Mouse (Mus musculus) ZHBTc4 (cell line): ENCODE measurements around the gene Ap4e1.
"Not testable (repeated sequence)": the region's sequence is repeated elsewhere in the genome, so short reads cannot be mapped to it uniquely, and the experiment has no call there.

Source experiments
- DNase-seq: peaks from one replicate; pipeline ENCODE4 v3.0.0-alpha.2; 2011; ENCODE audit warnings: low read depth, low spot score

Ap4e1 gene

DNA sequence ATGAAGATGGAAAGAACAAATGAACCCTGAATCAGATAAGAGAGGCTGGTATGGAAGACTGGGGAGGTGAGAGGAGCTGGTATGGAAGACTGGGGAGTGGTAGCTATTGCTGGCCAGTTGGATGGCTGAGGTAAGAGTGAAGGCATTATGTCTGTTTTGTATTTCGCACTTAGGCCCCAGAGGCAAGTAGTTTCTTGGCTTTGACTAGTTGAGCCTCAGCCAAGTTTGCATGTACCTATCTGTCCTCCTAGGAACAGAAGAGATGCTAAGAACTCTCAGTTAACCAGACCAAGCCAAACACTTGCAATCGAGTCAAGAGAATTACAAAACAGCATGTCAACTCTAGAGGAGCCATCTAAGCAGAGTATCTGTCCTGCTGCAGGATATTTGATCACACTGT lies 65.6 kb downstream of the Ap4e1 start:
- no peak for DNase-seq

DNA sequence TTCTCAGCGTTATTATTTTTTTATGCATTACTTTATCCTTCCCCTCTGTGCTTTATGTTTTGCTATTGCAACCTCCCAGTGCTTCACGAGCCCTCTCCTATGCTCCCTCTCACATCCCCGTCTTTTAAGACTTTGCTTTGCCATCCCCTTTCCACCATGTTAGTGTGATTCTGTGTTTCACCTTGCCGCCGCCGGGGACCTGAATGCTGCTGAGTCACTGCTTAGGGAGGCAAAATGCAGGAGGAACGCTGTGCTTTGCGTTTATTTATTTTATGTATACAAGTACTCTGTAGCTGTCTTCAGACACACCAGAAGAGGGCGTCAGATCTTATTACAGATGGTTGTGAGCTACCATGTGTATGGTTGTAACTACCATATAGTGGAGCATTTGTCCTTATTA lies 69.1 kb downstream of the Ap4e1 start:
- peak; percentile 59 for DNase-seq

DNA sequence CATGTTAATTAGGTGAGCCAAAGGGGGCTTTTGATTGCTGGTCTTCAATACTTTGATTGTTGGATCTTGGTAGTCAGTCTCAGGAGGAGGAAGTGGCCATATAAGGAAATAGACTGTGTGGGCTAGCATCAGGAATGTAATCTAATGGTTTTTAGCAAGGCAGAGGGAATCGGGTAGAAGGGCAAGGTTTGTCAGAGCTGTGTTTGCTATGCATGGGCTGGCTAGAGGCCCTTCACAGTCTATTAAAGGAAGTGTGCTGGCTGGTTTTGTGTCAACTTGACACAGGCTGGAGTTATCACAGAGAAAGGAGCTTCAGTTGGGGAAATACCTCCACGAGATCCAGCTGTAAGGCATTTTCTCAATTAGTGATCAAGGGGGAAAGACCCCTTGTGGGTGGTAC lies 70.5 kb downstream of the Ap4e1 start:
- peak; percentile 13 for DNase-seq

DNA sequence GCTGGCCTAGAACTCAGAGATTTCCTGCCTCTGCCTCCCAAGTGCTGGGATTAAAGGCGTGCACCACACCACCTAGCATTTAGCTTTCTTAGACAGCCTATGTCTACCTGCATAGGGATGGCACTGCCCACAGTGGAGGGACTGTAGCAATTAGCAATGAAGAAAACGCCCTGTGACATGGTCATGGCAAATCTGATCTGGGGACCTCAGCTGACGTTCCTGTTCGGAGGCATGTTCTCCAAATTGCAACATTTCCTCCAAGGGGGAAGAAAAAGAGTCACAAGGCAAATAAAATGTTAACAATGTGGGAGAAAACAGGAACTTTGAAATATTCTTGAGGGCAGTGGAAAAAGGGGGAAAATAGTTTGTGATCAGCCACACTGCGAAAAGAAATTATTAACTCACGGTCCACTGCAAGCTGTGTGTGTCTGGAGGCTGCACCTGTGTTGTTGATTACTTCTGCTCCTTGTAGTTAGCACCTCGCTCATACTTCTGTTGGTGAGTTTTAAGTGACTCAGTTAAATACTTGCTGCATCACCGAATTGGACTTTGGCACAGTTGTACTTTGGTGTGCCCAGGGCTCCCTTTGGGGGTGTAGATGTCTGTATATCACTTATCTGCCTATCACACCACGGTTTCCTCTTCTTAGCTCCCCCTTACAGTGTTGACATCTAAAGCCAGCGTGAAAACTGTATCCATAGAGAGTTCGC lies 71.5 kb downstream of the Ap4e1 start:
- no peak for DNase-seq

DNA sequence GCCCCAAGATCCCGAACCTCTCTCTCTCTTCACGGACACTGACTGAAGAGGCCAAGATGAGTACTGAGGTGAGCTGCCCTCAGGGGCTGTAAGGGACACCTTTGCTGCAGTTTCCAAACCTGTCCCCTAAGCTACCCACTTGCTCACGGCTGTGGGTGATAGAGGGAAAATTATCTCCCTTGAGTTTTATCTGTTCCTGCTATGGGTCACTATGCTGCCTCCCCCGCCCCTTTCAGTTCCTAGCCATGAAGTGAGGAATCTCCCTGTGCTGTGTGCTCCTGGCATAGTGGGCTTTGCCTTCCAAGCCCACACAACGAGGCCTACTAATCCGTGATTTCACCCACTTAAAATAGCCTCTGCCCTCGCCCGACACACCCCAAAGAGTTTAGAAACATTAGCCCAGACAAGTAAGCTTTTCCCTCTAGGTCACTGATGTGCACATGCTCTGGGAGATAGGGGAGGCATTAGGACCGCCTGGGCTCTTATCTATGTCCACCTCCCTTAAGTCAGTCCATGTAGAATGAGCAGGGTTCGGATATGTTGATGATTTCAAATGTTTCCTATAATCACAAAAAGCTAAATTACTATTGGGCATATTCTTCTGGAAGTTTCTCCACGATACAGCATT lies 72.2 kb downstream of the Ap4e1 start:
- no peak for DNase-seq

DNA sequence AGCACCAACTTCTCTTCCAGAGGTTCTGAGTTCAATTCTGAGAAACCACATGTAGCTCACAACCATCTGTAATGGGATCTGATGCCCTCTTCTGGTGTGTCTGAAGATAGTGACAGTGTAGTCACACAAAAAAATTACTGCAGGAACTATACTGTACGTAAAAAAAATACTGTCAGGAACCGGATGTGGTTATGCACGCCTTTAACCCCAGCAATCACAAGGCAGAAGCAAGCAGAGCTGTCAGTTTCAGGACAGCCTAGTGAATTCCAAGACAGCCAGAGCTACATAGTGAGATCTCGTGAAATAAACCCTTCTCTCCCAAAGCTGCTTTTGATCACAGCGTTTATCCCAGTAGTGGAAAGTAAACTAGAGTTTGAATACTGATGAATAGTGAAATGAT lies 77.7 kb downstream of the Ap4e1 start:
- DNase-seq, result no peak

DNA sequence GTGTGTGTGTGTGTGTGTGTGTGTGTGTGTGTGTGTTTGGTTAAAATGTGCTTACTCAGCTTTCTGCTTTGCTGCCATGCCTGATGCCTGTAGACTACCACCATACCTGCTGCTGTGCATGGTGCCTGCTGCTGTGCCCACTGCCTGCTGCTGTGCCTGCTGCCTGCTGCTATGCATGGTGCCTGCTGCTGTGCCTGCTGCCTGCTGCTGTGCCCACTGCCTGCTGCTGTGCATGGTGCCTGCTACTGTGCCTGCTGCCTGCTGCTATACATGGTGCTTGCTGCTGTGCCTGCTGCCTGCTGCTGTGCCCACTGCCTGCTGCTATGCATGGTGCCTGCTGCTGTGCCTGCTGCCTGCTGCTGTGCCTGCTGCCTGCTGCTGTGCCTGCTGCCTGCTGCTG lies 81.6 kb downstream of the Ap4e1 start:
- not testable (repeated sequence) for DNase-seq

DNA sequence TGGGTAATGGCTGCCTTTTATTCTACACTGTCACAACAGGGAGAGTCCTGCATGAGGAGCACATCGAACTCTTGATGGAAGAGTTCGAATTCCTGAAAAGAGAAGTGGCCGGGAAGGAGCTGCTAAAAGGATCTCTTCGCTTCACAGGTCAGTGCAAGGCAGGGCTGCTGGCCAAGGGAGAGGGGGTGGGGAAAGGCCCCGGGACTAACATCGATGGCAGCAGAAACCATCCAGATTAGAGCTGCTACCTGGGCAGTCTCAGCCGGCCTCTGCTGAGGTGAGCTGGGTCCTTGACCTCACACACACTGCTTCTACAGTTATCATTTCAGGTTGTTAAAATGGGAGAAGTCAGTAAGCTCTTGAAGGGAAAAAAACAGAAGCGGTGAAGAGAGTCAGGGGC lies 83.5 kb downstream of the Ap4e1 start:
- DNase-seq, result no peak

DNA sequence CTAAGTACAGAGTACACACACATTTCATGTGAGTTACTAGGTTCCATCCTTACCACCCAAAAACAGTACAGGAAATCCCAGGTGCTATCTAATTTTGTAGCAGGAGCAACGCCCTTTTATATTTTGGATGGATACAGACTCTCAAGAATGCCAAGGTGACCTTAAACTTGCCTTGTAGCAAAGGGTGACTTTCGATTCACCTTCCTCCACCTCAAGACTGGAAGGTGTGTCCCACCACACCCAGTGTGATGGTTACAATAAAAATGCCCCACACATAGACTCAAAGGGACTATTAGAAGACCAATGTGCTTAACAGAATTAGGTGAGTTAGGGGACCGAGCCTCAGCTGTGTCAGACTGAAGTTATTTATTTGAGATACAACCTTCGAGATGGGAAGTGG lies 100.5 kb downstream of the Ap4e1 start:
- peak; percentile 66 for DNase-seq
